ENCODE assay signal across 15 mouse cellular contexts in genomic region chr19:59376481-59376880, GRCm38 (mm10). TPM values are rescaled to one million over a fixed set of nuclear protein-coding genes. Genes with fewer than 3 reads are reported as not detected.
DNase-seq lines count a peak whose midpoint lies in the region; ATAC-seq and TF ChIP-seq lines count a peak whose summit lies in the region.
"Had no signal": no experiment of that assay in that cellular context is flagged by ENCODE, and none has a peak within 500 bp of the region (broad histone marks: within the 10 kb centered on the region; RNA-seq: fewer than 3 reads in every experiment).

No protein-coding gene starts in this region.

- H3K4me3 ChIP-seq in left cerebral cortex, adult 2 months: no peak overlapping the region
- H3K4me3 ChIP-seq in E14TG2a.4 (replicated peaks; ENCODE audit: low read length): no peak overlapping the region

- TF ChIP-seq CTCF in left cerebral cortex, adult 2 months (IDR thresholded peaks at IDR 0.05): peak; percentile 40
- peak; percentile 60 for TF ChIP-seq CTCF in E14TG2a.4 (conservative IDR thresholded peaks at IDR 0.05; ENCODE audit: low read length)

- no peak overlapping the region for H3K27ac ChIP-seq in left cerebral cortex, adult 2 months
- H3K27ac ChIP-seq: hindbrain, embryonic 14.5 days had no signal

- ATAC-seq in megakaryocyte, adult 5-6 weeks (ENCODE audit: poor library complexity, severe bottlenecking): peak; percentile 53
- ATAC-seq: forebrain, embryonic 16.5 days had no signal

- peaks cover 9% of the 10 kb centered on the region for H3K4me1 ChIP-seq in E14TG2a.4 (replicated peaks; ENCODE audit: low read depth, low read length)

- no peak for DNase-seq in left cerebral cortex, adult 2 months (ENCODE audit: extremely low spot score in 1 of 2, low spot score in 2 of 2)
- DNase-seq in left cerebral cortex, adult 9 months (ENCODE audit: low spot score in 2 of 2): no peak
- DNase-seq in 416B (ENCODE audit: low read depth): peak; percentile 39
- DNase-seq in urinary bladder, postnatal 36 days (ENCODE audit: low spot score in 2 of 2): no peak
- no peak for DNase-seq in embryo, embryonic 9.5 days (ENCODE audit: extremely low spot score)
- DNase-seq: cerebellum, postnatal 10 days; gastrocnemius, postnatal 36 days; left cerebral cortex, postnatal 4 days; lung, postnatal 14 days; right cerebral cortex, postnatal 25 days; thymus, postnatal 25 days had no signal

- peaks cover 14% of the 10 kb centered on the region for H3K9me3 ChIP-seq in E14TG2a.4 (ENCODE audit: low read length)

- intact Hi-C loops in left cerebral cortex, adult 2 months (cut with DNase I): no loop called here

- no peaks in the 10 kb centered on the region for H3K36me3 ChIP-seq in E14TG2a.4 (ENCODE audit: insufficient read depth, low read length)

- peaks cover 7% of the 10 kb centered on the region; the same call in 1 of the 2 replicates for H3K27me3 ChIP-seq in E14TG2a.4 (ENCODE audit: insufficient read depth, low read length)

RNA-seq across cellular contexts. Expression of gene Pdzd8, which starts 30.9 kb away (rescaled TPM):
- 10 to 100 TPM; 58.0 to 58.1 TPM for total RNA-seq in left cerebral cortex, adult 2 months (2021)
- total RNA-seq in megakaryocyte, adult 5-6 weeks (2015): 53.5 and 57.7 TPM in 2 replicates
- total RNA-seq in megakaryocyte, adult 5-6 weeks (2017): 48.7 and 58.5 TPM in 2 replicates

RNA-seq across cellular contexts. Expression of gene Rps12-ps3, which starts 54.4 kb away (rescaled TPM):
- 100 to 1,000 TPM; 226 to 242 TPM for total RNA-seq in left cerebral cortex, adult 2 months (2021)
- total RNA-seq in megakaryocyte, adult 5-6 weeks (2015): 585 and 699 TPM in 2 replicates
- 550 and 766 TPM in 2 replicates for total RNA-seq in megakaryocyte, adult 5-6 weeks (2017)
